Mouse (Mus musculus) stomach, embryonic 16.5 days (tissue): ENCODE data around the gene Ube2j2. TPM values are rescaled to one million over a fixed set of nuclear protein-coding genes. Genes with fewer than 3 reads are reported as not detected.

Experiments
- ATAC-seq: fragments of 200-750 bp; cut with Nextera tagmentation; 2 replicates; pipeline ENCODE4 v1.8.0; 2017; ENCODE audit warnings: moderate number of reproducible peaks, moderate TSS enrichment; ENCODE audit not compliant: insufficient read depth, low FRiP score
- H3K27ac ChIP-seq: fragments of 300-500 bp; sonication (generic); 2 replicates; pipeline ENCODE4 v1.5.1; 2014; ENCODE audit warnings: low read length
- H3K27me3 ChIP-seq: fragments of 300-500 bp; sonication (generic); 2 replicates; pipeline ENCODE4 v1.6.1; 2014; ENCODE audit warnings: low read length, control low read depth, mixed read lengths; ENCODE audit not compliant: control insufficient read depth, insufficient read depth
- H3K36me3 ChIP-seq: fragments of 300-500 bp; sonication (generic); 2 replicates; pipeline ENCODE4 v1.6.1; 2014; ENCODE audit warnings: low read length; ENCODE audit not compliant: control insufficient read depth, insufficient read depth
- H3K4me1 ChIP-seq: fragments of 300-500 bp; sonication (generic); 2 replicates; pipeline ENCODE4 v1.6.1; 2014; ENCODE audit warnings: low read length, control low read depth, mixed read lengths; ENCODE audit not compliant: control insufficient read depth, insufficient read depth
- H3K4me2 ChIP-seq: fragments of 300-500 bp; sonication (generic); 2 replicates; pipeline ENCODE4 v1.6.1; 2014; ENCODE audit warnings: low read depth, low read length, mixed read lengths
- H3K4me3 ChIP-seq: fragments of 300-500 bp; sonication (generic); replicated peaks from 2 replicates; pipeline ENCODE4 v1.5.1; 2014; ENCODE audit warnings: mild to moderate bottlenecking, low read length
- H3K9ac ChIP-seq: fragments of 300-500 bp; sonication (generic); 2 replicates; pipeline ENCODE4 v1.6.1; 2014; ENCODE audit warnings: low read length
- H3K9me3 ChIP-seq: fragments of 300-500 bp; sonication (generic); replicated peaks from 2 replicates; pipeline ENCODE4 v1.6.1; 2016; ENCODE audit warnings: low read length, control low read depth; ENCODE audit not compliant: control insufficient read depth
- WGBS: fragments of 180-500 bp; shearing (Covaris S2); extraction: QIAGEN DNeasy Blood & Tissue Kit; methylation state at CpG from one replicate; pipeline ENCODE4 v1.1.7; 2014; 5-methylcytosine and 5-hydroxymethylcytosine counted together
- microRNA-seq: library from miRNA; unstranded; fragments of <30 nt; microRNA quantifications from one replicate; pipeline ENCODE4, GENCODE M21; 2016
- polyA plus RNA-seq: library from polyadenylated mRNA; unstranded; fragments of >200 nt; fragmentation: Nextera tagmentation; extraction: Ambion mirVana; gene quantifications from 2 replicates; pipeline ENCODE4 v1.2.1, GENCODE M21; 2015

Gene Ube2j2
- polyA plus RNA-seq, 1 experiment from 2014 or later: 74.5 TPM

- H3K9ac ChIP-seq: no peak overlapping the region
- ATAC-seq: no peak
- no peaks in the 10 kb centered on the region for H3K27me3 ChIP-seq
- H3K9me3 ChIP-seq: no peaks in the 10 kb centered on the region
- peaks cover 41% of the 10 kb centered on the region for H3K36me3 ChIP-seq
- H3K4me2 ChIP-seq: no peak overlapping the region
- H3K27ac ChIP-seq: no peak overlapping the region
- H3K4me3 ChIP-seq: no peak overlapping the region
- no peaks in the 10 kb centered on the region for H3K4me1 ChIP-seq
- WGBS: 94% methylated on average over 3 of the region's 3 CpGs
Measured at GRCm38 (mm10) chr4:156004109-156004508, 60.5 kb downstream of the Ube2j2 start.

DNA sequence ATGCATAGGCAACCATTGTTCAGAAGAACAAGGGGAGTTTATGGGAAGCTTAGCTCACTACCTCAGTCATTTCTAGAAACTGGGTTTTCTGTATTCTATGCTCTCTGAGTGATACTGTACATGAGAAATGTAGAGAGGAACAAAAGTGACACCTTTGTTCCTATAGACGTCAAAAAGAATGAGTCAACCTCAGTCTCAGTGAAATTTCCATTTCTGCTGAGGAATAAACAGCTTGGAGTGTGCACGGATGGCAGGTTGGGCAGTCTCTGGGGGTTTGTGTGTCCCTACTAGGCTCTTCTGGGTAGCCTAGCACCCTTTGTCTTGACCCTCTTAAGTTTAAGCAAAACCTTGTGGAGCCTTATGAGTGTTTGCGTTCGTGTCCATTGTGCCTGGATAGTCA, 64.7 kb downstream of the Ube2j2 start:
- ATAC-seq: no peak
- no peaks in the 10 kb centered on the region for H3K4me1 ChIP-seq
- no peaks in the 10 kb centered on the region for H3K9me3 ChIP-seq
- H3K4me2 ChIP-seq: no peak overlapping the region
- 95% methylated on average over 4 of the region's 4 CpGs for WGBS
- no peak overlapping the region for H3K9ac ChIP-seq
- no peak overlapping the region for H3K4me3 ChIP-seq
- H3K36me3 ChIP-seq: peaks cover 35% of the 10 kb centered on the region
- no peak overlapping the region for H3K27ac ChIP-seq
- no peaks in the 10 kb centered on the region for H3K27me3 ChIP-seq

Small RNA genes lying within 50 kb of the gene (microRNA-seq; reads per million reads assigned to microRNA genes)
- gene Gm22991: not detected

Other genes starting within 250 kb of the Ube2j2 start
- 2.5 and 2.8 TPM in 2 replicates for gene Fndc10, start 249.5 kb upstream of the Ube2j2 start, polyA plus RNA-seq
- 132 and 136 TPM in 2 replicates for gene Ssu72, start 239.0 kb upstream of the Ube2j2 start, polyA plus RNA-seq
- gene Tmem240, start 209.0 kb upstream of the Ube2j2 start, polyA plus RNA-seq: 0.46 and 0.47 TPM in 2 replicates
- gene Atad3a, start 182.7 kb upstream of the Ube2j2 start, polyA plus RNA-seq: 99.0 and 101 TPM in 2 replicates
- 34.0 and 34.4 TPM in 2 replicates for gene Vwa1, start 169.1 kb upstream of the Ube2j2 start, polyA plus RNA-seq
- 0.35 and 0.43 TPM in 2 replicates for gene Tmem88b, start 158.0 kb upstream of the Ube2j2 start, polyA plus RNA-seq
- gene Ankrd65, start 153.4 kb upstream of the Ube2j2 start, polyA plus RNA-seq: 0.31 and 0.35 TPM in 2 replicates
- 191 and 199 TPM in 2 replicates for gene Mrpl20, start 141.0 kb upstream of the Ube2j2 start, polyA plus RNA-seq
- gene Ccnl2, start 131.3 kb upstream of the Ube2j2 start, polyA plus RNA-seq: 173 and 181 TPM in 2 replicates
- gene Aurkaip1, start 112.6 kb upstream of the Ube2j2 start, polyA plus RNA-seq: 135 and 158 TPM in 2 replicates
- gene Mxra8, start 104.2 kb upstream of the Ube2j2 start, polyA plus RNA-seq: 126 and 152 TPM in 2 replicates
- gene Dvl1, start 96.4 kb upstream of the Ube2j2 start, polyA plus RNA-seq: 5.0 and 5.3 TPM in 2 replicates
- 0.32 and 0.35 TPM in 2 replicates for gene Tas1r3, start 80.5 kb upstream of the Ube2j2 start, polyA plus RNA-seq
- gene Cptp, start 74.4 kb upstream of the Ube2j2 start, polyA plus RNA-seq: 19.4 and 23.0 TPM in 2 replicates
- 61.2 and 63.9 TPM in 2 replicates for gene Ints11, start 74.3 kb upstream of the Ube2j2 start, polyA plus RNA-seq
- 51.2 and 54.1 TPM in 2 replicates for gene Pusl1, start 52.0 kb upstream of the Ube2j2 start, polyA plus RNA-seq
- 18.0 and 24.0 TPM in 2 replicates for gene Acap3, start 52.0 kb upstream of the Ube2j2 start, polyA plus RNA-seq
- 32.0 and 37.6 TPM in 2 replicates for gene C1qtnf12, start 18.5 kb downstream of the Ube2j2 start, polyA plus RNA-seq
- gene B3galt6, start 48.8 kb downstream of the Ube2j2 start, polyA plus RNA-seq: 11.0 and 11.6 TPM in 2 replicates
- 165 and 166 TPM in 2 replicates for gene Sdf4, start 49.0 kb downstream of the Ube2j2 start, polyA plus RNA-seq
- gene Tnfrsf4, start 70.0 kb downstream of the Ube2j2 start, polyA plus RNA-seq: 0.30 and 0.87 TPM in 2 replicates
- 2.4 and 3.1 TPM in 2 replicates for gene Tnfrsf18, start 82.3 kb downstream of the Ube2j2 start, polyA plus RNA-seq
- gene Ttll10, start 115.6 kb downstream of the Ube2j2 start, polyA plus RNA-seq: 4.6 and 5.0 TPM in 2 replicates
- gene 9430015G10Rik, start 166.2 kb downstream of the Ube2j2 start, polyA plus RNA-seq: 26.8 and 32.3 TPM in 2 replicates
- 1.1 and 1.9 TPM in 2 replicates for gene Rnf223, start 186.7 kb downstream of the Ube2j2 start, polyA plus RNA-seq